Mouse (Mus musculus) C2C12 (cell line): Measurements from ENCODE around the gene Tacc2.

Source experiments
- CTCF ChIP-seq: IDR thresholded peaks from one replicate; pipeline ENCODE4 v1.5.1; 2011; ENCODE audit not compliant: control insufficient read depth, insufficient read depth, insufficient read length
- MYOG ChIP-seq: IDR thresholded peaks from one replicate; pipeline ENCODE4 v1.6.1; 2011; ENCODE audit not compliant: control insufficient read depth, insufficient read length; ENCODE audit errors: extremely low read depth

- no peak for TF ChIP-seq CTCF
- no peak for TF ChIP-seq MYOG
Measured at GRCm38 (mm10) chr7:130696347-130697234, 119.4 kb downstream of the Tacc2 start.
